Mouse (Mus musculus): ENCODE results near the gene Gclm.
A peak's percentile ranks its signal among the peaks of the same experiment; 100 is the strongest.

Gclm gene

GRCm38 (mm10) chr3:122292300-122293222 lies 47.2 kb downstream of the Gclm start:
- peak; percentile 94 to 99 for DNase-seq (ENCODE audit: low spot score in 2 of 2)

- DNase-seq (ENCODE audit: low spot score in 2 of 2): peak in 1 of 2 experiments; percentile 73
These were observed 48.0 kb downstream of the Gclm start for GRCm38 (mm10) chr3:122293223-122293953.

DNA sequence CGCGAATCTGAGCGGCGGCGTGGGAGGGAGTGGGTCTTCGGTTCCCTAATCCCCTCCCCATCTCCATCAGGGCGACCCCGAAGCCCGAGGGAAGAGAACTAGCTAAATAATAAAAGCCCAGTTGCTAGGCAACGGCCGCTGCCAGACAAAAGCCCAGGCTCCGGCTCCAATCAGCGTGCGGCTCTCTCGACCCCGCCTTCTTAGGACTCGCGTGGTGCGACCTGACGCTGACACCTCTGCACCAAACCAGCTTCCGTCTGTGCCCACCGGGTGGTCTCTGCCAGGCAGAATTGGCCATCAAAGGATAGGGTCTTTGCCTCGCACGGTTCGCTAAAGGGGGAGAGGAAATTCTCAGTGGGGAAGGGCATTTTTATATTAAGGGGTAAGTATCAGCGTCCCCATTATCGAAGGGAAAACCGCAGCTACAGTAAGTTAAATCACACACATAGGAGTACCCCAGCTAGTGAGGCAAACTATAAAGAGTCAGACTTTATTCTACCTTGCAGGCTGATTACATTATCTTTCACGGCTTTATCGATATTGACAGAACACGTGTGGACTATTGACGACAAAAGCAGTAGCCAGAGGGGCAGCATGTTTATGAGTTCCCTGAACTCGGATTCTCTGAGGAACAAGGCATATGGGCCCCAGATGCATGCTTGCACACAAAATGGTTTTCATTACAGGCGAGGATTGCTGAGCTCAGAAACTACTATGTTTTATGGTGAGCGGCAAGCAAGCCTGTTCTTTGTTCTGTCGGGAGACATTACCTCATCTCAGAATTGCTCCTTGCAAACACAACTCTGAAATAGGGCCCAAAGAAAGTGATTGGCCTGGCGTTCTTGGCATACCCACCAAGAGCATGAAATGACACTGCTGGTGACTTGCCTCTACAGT lies 48.8 kb downstream of the Gclm start, which contains the start of gene Bcar3:
Gene Bcar3 (plus strand): TSS at position 183 of the 897 bp plus-strand sequence.
- DNase-seq (ENCODE audit: low spot score in 2 of 2): peak; percentile 76 to 89

DNA sequence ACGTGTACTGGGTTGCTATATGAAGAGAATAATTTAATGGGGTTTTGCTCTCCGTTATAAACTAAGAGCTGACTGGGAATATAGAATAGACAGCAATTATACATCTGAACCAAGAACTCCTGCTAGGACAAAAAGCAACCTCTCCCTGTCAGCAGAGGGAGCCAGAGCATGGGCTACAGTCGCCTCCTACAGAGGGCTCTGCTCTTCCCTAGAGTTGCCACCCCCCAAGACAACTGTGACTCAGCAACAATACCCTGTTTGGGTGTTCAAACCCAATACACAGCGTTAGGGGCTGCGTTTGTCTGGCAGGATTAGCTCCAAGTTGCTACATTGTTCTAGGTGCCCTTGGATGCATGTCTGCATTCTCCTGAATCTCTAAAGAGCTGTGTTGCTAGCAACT lies 50.2 kb downstream of the Gclm start:
- peak; percentile 50 to 69 for DNase-seq (ENCODE audit: low spot score in 2 of 2)

DNA sequence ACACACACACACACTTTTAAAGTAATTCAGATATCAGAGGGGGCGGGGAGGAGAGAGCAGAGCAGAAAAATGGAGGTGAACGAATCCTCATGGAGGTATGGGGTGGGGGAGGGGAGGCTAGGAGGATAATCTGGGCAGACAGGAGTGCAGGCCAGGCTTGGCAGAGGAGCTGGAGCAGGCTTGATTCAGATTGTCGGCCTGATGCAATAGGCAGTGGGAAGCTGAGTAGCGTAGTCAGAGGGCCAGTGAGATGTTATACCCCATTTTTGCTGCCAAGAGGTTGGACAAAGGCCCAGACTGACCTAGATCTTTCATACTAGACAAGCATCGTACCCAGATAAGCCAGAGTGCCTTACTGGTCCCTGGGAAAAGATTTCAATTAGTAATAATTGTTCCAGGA lies 51.6 kb downstream of the Gclm start:
- DNase-seq (ENCODE audit: low spot score in 2 of 2): no peak

DNA sequence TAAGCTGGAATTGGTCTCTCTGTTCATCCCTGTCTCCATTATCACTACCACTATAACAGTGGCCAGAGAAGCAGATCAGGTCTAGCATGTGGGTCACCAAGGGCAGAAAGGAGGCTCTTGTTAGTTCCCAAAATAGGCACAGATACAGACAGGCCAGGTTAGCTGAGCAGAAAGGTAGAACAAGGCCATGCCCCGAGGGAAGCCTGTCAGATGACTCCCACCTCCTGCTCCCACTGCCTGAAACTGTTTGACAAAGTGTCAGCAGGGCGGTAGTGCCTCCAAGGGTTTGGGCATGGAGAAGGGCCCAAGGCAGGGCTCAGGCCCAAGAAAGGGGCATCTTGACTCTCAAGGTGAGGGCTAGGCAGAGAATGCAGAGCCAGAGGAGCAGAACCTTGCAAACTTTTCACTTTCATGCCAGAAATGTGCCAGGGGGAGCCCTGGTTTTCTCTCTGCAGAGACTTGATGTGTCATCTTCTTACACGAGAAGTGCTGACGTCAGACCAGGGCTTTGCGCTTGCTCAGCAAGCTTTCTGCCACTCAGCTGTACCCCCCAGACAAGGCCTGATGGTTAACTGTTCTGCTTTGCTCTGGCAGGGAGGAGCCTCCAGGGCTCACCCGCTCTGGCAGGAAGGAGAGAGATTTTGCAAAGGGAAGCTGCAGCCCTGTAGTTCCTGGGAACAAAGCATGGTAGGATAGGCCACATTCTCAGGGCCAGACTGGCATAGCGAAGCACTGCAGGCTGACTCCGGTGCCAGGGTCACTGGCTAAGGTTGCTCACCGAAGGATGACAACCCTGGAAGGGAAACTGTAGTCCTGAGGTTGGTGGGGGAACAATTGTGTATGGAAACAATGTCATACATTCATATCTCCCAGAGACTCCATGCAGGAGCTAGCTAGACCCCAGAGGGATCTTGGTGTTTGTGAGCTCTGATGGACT lies 55.9 kb downstream of the Gclm start:
- DNase-seq (ENCODE audit: low spot score in 2 of 2): no peak

DNA sequence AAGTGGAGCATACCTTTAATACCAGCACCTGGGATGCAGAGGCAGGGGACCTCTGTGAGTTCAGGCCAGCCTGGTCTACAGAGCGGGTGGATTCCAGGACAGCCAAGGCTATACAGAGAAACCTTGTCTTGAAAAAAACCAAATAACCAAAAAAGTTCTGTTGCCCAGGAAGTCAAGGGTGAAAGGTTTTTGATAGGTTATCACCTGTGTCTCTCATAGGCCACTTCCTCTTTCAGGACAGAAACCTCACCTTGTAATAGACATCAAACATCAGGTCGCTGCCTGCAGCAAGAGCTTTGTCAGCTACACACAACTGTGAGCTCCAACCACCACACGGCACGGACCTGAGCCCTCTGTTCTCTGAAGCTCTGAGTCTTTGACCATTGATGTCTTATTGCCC lies 59.2 kb downstream of the Gclm start:
- DNase-seq (ENCODE audit: low spot score in 2 of 2): no peak

DNA sequence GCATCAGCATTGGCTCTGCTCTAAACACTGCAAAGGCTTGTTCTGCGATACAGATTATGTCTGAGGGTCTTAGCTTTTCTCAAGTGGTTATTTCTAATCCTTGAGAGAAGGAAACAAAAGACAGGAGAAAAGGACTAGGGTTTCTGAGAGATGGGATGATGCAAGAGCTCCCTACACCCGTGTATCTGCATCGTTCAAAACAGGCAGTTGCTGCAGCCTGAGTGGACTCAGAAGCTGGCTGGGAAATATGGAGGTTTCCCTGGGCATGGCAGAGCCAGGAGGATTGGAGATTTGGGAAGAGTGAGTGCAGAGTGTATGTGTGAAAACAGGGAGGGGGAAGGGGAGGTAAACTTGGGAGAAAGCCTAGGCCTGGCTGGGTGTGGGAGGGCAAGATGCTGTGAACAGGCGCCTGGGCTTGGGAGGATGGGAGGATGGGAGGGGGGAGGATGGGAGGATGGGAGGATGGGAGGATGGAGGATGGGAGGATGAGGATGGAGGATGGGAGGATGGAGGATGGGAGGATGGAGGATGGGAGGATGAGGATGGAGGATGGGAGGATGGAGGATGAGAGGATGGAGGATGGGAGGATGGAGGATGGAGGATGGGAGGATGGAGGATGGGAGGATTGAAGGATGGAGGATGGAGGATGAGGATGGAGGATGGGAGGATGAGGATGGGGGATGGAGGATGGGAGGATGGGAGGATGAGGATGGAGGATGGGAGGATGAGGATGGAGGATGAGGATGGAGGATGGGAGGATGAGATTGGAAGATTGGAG lies 62.7 kb downstream of the Gclm start:
- no peak for DNase-seq (ENCODE audit: low spot score in 2 of 2)

GRCm38 (mm10) chr3:122308981-122309380 lies 63.6 kb downstream of the Gclm start:
- no peak for DNase-seq (ENCODE audit: low spot score in 2 of 2)

- DNase-seq (ENCODE audit: low spot score in 2 of 2): peak; percentile 68 to 91
These were observed 66.7 kb downstream of the Gclm start for GRCm38 (mm10) chr3:122312078-122312477.

DNA sequence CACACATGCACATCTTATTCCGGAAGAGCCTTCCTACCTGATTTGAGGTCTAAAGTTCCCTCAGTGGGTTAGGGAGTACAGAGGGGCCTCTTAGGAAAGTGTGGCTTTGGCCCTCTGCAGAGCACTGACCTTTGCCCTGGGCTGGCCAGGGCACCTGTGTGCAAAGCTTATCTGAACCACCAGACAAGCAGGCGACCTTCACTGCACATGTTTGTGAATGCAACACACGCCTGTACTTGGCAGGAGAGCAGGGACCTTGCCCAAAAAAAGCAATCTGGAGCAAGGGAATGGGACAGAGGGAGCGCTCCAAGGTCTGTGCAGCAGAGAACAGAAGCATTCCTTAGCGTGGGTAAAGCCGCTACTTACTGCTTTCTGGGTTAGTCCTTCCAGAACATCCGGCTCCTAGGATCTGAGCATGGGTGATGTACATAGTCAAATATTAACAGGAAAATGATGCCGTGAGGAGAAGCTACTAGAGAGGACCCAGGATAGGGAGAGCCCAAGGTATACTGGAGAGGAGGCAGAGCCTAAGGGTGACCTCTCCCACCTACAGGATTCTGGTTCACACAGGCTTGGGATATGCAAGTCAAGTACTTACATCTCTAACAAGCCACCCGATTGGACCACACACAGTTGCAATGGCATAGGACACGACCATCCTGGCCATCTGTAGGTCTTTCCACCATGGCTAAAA lies 67.7 kb downstream of the Gclm start:
- DNase-seq (ENCODE audit: low spot score in 2 of 2): no peak

DNA sequence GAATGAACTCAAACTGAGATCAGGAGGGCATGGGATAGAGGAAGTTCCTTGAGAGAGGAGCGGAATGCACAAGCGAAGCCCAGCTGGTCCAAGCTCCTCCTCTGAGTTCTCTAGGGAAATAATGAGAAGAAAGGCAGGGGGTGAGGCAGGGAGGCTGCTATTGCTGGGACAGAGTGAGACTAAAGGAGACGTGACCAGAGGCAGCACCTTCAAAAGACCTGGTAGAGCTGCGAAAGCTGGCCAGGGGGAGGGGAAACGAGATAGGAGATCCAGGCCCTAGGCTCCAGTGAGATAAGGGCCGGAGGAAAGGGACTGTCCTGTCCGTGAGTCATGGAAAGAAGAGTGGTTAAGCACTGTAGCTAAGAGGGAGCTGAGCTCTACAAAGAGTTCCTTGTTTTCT lies 68.6 kb downstream of the Gclm start:
- DNase-seq (ENCODE audit: low spot score in 2 of 2): no peak

DNA sequence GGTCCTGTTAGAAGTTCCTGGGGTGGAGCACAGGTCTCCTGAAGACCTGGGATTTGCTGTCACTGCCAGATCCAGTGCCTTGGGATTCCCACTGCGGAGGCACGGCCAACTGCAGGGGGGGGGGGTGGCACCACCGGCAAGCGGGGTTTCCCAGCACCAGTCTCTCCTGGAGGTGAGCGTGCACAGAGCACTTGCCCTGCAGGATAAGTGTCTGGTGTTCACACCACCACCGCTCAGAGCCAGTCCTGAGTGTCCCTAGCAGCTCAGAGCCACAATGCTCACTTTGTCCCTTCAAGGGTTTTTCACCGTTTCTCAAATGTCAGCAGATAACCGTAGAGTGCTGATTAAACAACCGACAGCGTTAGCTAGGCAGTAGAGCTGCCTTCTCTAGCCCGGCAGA lies 71.3 kb downstream of the Gclm start:
- DNase-seq (ENCODE audit: low spot score in 2 of 2): no peak

- DNase-seq (ENCODE audit: low spot score in 2 of 2): no peak
These were observed 72.0 kb downstream of the Gclm start for GRCm38 (mm10) chr3:122317339-122317738.
